Mouse (Mus musculus): ENCODE measurements around the gene Gpld1. TPM values are rescaled to one million over a fixed set of nuclear protein-coding genes. Genes with fewer than 3 reads are reported as not detected.

Gene Gpld1
- polyA plus RNA-seq, 1 experiment from 2014 or later: 2.2 TPM

- H3K4me3 ChIP-seq (ENCODE audit: low read depth, low read length): no peak overlapping the region
- no peak overlapping the region for H3K9ac ChIP-seq (ENCODE audit: low read depth, low read length)
- H3K4me1 ChIP-seq (ENCODE audit: control insufficient read depth, insufficient read depth, low read length): no peaks in the 10 kb centered on the region
- 91% methylated on average over 4 of the region's 4 CpGs for WGBS
- DNase-seq (ENCODE audit: low spot score) (no peak), ATAC-seq (ENCODE audit: low read depth) (no peak)
- H3K9me3 ChIP-seq (ENCODE audit: control insufficient read depth, low read length): no peaks in the 10 kb centered on the region
- H3K27me3 ChIP-seq (replicated peaks; ENCODE audit: control insufficient read depth, insufficient read depth, low read length): no peaks in the 10 kb centered on the region
- no peak overlapping the region for H3K4me2 ChIP-seq (ENCODE audit: low read depth, low read length)
- H3K36me3 ChIP-seq (ENCODE audit: control insufficient read depth, insufficient read depth, low read length): peaks cover 40% of the 10 kb centered on the region
- no peak overlapping the region for H3K27ac ChIP-seq (replicated peaks; ENCODE audit: low read depth, low read length)
Measured at GRCm38 (mm10) chr13:24914915-24915314, 28.0 kb upstream of the Gpld1 start.

GRCm38 (mm10) chr13:24915831-24916230 is 27.1 kb upstream of the Gpld1 start:
- Histone ChIP-seq H3K4me1 (ENCODE audit: control insufficient read depth, insufficient read depth, low read length) (no peaks in the 10 kb centered on the region), H3K9me3 (ENCODE audit: control insufficient read depth, low read length) (no peaks in the 10 kb centered on the region), H3K4me3 (ENCODE audit: low read depth, low read length) (no peak overlapping the region), H3K36me3 (ENCODE audit: control insufficient read depth, insufficient read depth, low read length) (peaks cover 40% of the 10 kb centered on the region), H3K27me3 (replicated peaks; ENCODE audit: control insufficient read depth, insufficient read depth, low read length) (no peaks in the 10 kb centered on the region), H3K4me2 (ENCODE audit: low read depth, low read length) (no peak overlapping the region), H3K27ac (replicated peaks; ENCODE audit: low read depth, low read length) (no peak overlapping the region), H3K9ac (ENCODE audit: low read depth, low read length) (no peak overlapping the region)
- WGBS: 68% methylated on average over 13 of the region's 13 CpGs
- no peak for ATAC-seq (ENCODE audit: low read depth)
- DNase-seq (ENCODE audit: low spot score): no peak

GRCm38 (mm10) chr13:24920333-24920977 is 22.5 kb upstream of the Gpld1 start:
- 33% methylated on average over 5 of the region's 5 CpGs for WGBS
- peak; percentile 55 for ATAC-seq (ENCODE audit: low read depth)
- H3K27ac ChIP-seq (replicated peaks; ENCODE audit: low read depth, low read length): no peak overlapping the region

GRCm38 (mm10) chr13:24921281-24921680 is 21.7 kb upstream of the Gpld1 start:
- Histone ChIP-seq H3K9me3 (ENCODE audit: control insufficient read depth, low read length) (no peaks in the 10 kb centered on the region), H3K27ac (replicated peaks; ENCODE audit: low read depth, low read length) (no peak overlapping the region), H3K4me1 (ENCODE audit: control insufficient read depth, insufficient read depth, low read length) (no peaks in the 10 kb centered on the region), H3K9ac (ENCODE audit: low read depth, low read length) (no peak overlapping the region), H3K4me3 (ENCODE audit: low read depth, low read length) (no peak overlapping the region), H3K4me2 (ENCODE audit: low read depth, low read length) (no peak overlapping the region), H3K36me3 (ENCODE audit: control insufficient read depth, insufficient read depth, low read length) (peaks cover 45% of the 10 kb centered on the region), H3K27me3 (replicated peaks; ENCODE audit: control insufficient read depth, insufficient read depth, low read length) (no peaks in the 10 kb centered on the region)
- WGBS: 75% methylated on average over 5 of the region's 6 CpGs
- DNase-seq (ENCODE audit: low spot score) (no peak), ATAC-seq (ENCODE audit: low read depth) (no peak)

More at GRCm38 (mm10) chr13:24920333-24920977, 22.5 kb upstream of the Gpld1 start:
- Histone ChIP-seq H3K27me3 (replicated peaks; ENCODE audit: control insufficient read depth, insufficient read depth, low read length) (no peaks in the 10 kb centered on the region), H3K4me2 (ENCODE audit: low read depth, low read length) (no peak overlapping the region), H3K9ac (ENCODE audit: low read depth, low read length) (no peak overlapping the region), H3K4me1 (ENCODE audit: control insufficient read depth, insufficient read depth, low read length) (no peaks in the 10 kb centered on the region), H3K36me3 (ENCODE audit: control insufficient read depth, insufficient read depth, low read length) (peaks cover 44% of the 10 kb centered on the region), H3K4me3 (ENCODE audit: low read depth, low read length) (no peak overlapping the region), H3K9me3 (ENCODE audit: control insufficient read depth, low read length) (no peaks in the 10 kb centered on the region)
- DNase-seq (ENCODE audit: low spot score): peak; percentile 90

GRCm38 (mm10) chr13:24923991-24924390 is 19.0 kb upstream of the Gpld1 start:
- Histone ChIP-seq H3K27ac (replicated peaks; ENCODE audit: low read depth, low read length) (no peak overlapping the region), H3K4me1 (ENCODE audit: control insufficient read depth, insufficient read depth, low read length) (no peaks in the 10 kb centered on the region), H3K27me3 (replicated peaks; ENCODE audit: control insufficient read depth, insufficient read depth, low read length) (no peaks in the 10 kb centered on the region), H3K9ac (ENCODE audit: low read depth, low read length) (no peak overlapping the region), H3K36me3 (ENCODE audit: control insufficient read depth, insufficient read depth, low read length) (peaks cover 33% of the 10 kb centered on the region; the same call in 1 of the 2 replicates), H3K9me3 (ENCODE audit: control insufficient read depth, low read length) (no peaks in the 10 kb centered on the region), H3K4me3 (ENCODE audit: low read depth, low read length) (no peak overlapping the region), H3K4me2 (ENCODE audit: low read depth, low read length) (no peak overlapping the region)
- ATAC-seq (ENCODE audit: low read depth) (no peak), DNase-seq (ENCODE audit: low spot score) (no peak)
- WGBS: 91% methylated on average over 5 of the region's 5 CpGs

GRCm38 (mm10) chr13:24930591-24930990 is 12.4 kb upstream of the Gpld1 start:
- DNase-seq (ENCODE audit: low spot score) (no peak), ATAC-seq (ENCODE audit: low read depth) (no peak)
- no peak overlapping the region for H3K9ac ChIP-seq (ENCODE audit: low read depth, low read length)
- H3K36me3 ChIP-seq (ENCODE audit: control insufficient read depth, insufficient read depth, low read length): peaks cover 7% of the 10 kb centered on the region; the same call in 1 of the 2 replicates
- H3K9me3 ChIP-seq (ENCODE audit: control insufficient read depth, low read length): no peaks in the 10 kb centered on the region
- no peaks in the 10 kb centered on the region for H3K27me3 ChIP-seq (replicated peaks; ENCODE audit: control insufficient read depth, insufficient read depth, low read length)
- H3K4me3 ChIP-seq (ENCODE audit: low read depth, low read length): no peak overlapping the region
- no peaks in the 10 kb centered on the region for H3K4me1 ChIP-seq (ENCODE audit: control insufficient read depth, insufficient read depth, low read length)
- no peak overlapping the region for H3K27ac ChIP-seq (replicated peaks; ENCODE audit: low read depth, low read length)
- no peak overlapping the region for H3K4me2 ChIP-seq (ENCODE audit: low read depth, low read length)

- WGBS: 88% methylated on average over 7 of the region's 7 CpGs
- H3K4me1 ChIP-seq (ENCODE audit: control insufficient read depth, insufficient read depth, low read length): peaks cover 5% of the 10 kb centered on the region; the same call in 1 of the 2 replicates
- no peak for ATAC-seq (ENCODE audit: low read depth)
- H3K4me3 ChIP-seq (ENCODE audit: low read depth, low read length): no peak overlapping the region
- H3K27ac ChIP-seq (replicated peaks; ENCODE audit: low read depth, low read length): no peak overlapping the region
- DNase-seq (ENCODE audit: low spot score): no peak
- no peaks in the 10 kb centered on the region for H3K9me3 ChIP-seq (ENCODE audit: control insufficient read depth, low read length)
- H3K9ac ChIP-seq (ENCODE audit: low read depth, low read length): no peak overlapping the region
- no peak overlapping the region for H3K4me2 ChIP-seq (ENCODE audit: low read depth, low read length)
- 0 out of 2 replicates have a peak, but pooled peaks cover 4% of the 10 kb centered on the region for H3K36me3 ChIP-seq (ENCODE audit: control insufficient read depth, insufficient read depth, low read length)
- H3K27me3 ChIP-seq (replicated peaks; ENCODE audit: control insufficient read depth, insufficient read depth, low read length): no peaks in the 10 kb centered on the region
Measured at GRCm38 (mm10) chr13:24933199-24933598, 9.8 kb upstream of the Gpld1 start.

GRCm38 (mm10) chr13:24936772-24937107 is 6.2 kb upstream of the Gpld1 start:
- no peak overlapping the region for H3K27ac ChIP-seq (replicated peaks; ENCODE audit: low read depth, low read length)
- H3K9ac ChIP-seq (ENCODE audit: low read depth, low read length): peak overlapping the region; percentile 94
- H3K4me1 ChIP-seq (ENCODE audit: control insufficient read depth, insufficient read depth, low read length): peaks cover 6% of the 10 kb centered on the region; the same call in 1 of the 2 replicates
- no peak for DNase-seq (ENCODE audit: low spot score)
- no peaks in the 10 kb centered on the region for H3K27me3 ChIP-seq (replicated peaks; ENCODE audit: control insufficient read depth, insufficient read depth, low read length)
- 44% methylated on average over 5 of the region's 5 CpGs for WGBS
- H3K9me3 ChIP-seq (ENCODE audit: control insufficient read depth, low read length): no peaks in the 10 kb centered on the region
- H3K4me2 ChIP-seq (ENCODE audit: low read depth, low read length): peak overlapping the region; percentile 62
- no peak; the same call in none of the 2 replicates for ATAC-seq (ENCODE audit: low read depth)
- H3K36me3 ChIP-seq (ENCODE audit: control insufficient read depth, insufficient read depth, low read length): 0 out of 2 replicates have a peak, but pooled peaks cover 4% of the 10 kb centered on the region
- peak overlapping the region; percentile 79 for H3K4me3 ChIP-seq (ENCODE audit: low read depth, low read length)

Data from embryonic facial prominence, embryonic 14.5 days (tissue).